Mouse (Mus musculus) kidney, adult 2 months (tissue): ENCODE data around the gene Shtn1.

Experiments
- CTCF ChIP-seq: fragments of 200-500 bp; conservative IDR thresholded peaks from 2 replicates; pipeline ENCODE4 v1.5.1; 2011; ENCODE audit warnings: low read depth, mild to moderate bottlenecking, control low read depth, low read length, moderate library complexity, mixed read lengths; ENCODE audit not compliant: insufficient read depth, insufficient read length
- POLR2A ChIP-seq: fragments of 200-500 bp; IDR thresholded peaks from one replicate; pipeline ENCODE4 v1.6.1; 2011; ENCODE audit warnings: low read depth, low read length, control low read depth

- no peak for TF ChIP-seq CTCF
- TF ChIP-seq POLR2A, result no peak
Measured at GRCm38 (mm10) chr19:58978401-58979171, 97.3 kb downstream of the Shtn1 start.
